Mouse (Mus musculus) E14TG2a.4 (cell line): ENCODE data around the gene Haus4.

ENCODE experiments used
- CTCF ChIP-seq: conservative IDR thresholded peaks from 2 replicates; pipeline ENCODE4 v1.5.1; 2014; ENCODE audit warnings: low read length
- NANOG ChIP-seq: IDR thresholded peaks from 2 replicates; pipeline ENCODE4 v1.6.1; 2014; ENCODE audit warnings: borderline replicate concordance, low read length, mixed read lengths

- TF ChIP-seq CTCF (peak; percentile 79), NANOG (no peak)
These were observed 14.4 kb upstream of the Haus4 start for GRCm38 (mm10) chr14:54568694-54569414.
